Mouse (Mus musculus) hindbrain, postnatal 0 days (tissue): ENCODE measurements around the gene Arsb. TPM values are rescaled to one million over a fixed set of nuclear protein-coding genes. Genes with fewer than 3 reads are reported as not detected.

ENCODE experiments used
- ATAC-seq: fragments of 200-750 bp; cut with Nextera tagmentation; 2 replicates; pipeline ENCODE4 v1.8.0; 2017; ENCODE audit warnings: mild to moderate bottlenecking, moderate TSS enrichment, moderate library complexity
- DNase-seq: peaks from one replicate; pipeline ENCODE4 v3.0.0-alpha.2; 2015; ENCODE audit warnings: low spot score
- H3K27ac ChIP-seq: fragments of 300-500 bp; sonication (generic); 2 replicates; pipeline ENCODE4 v1.5.1; 2014; ENCODE audit warnings: mild to moderate bottlenecking
- H3K27me3 ChIP-seq: fragments of 300-500 bp; sonication (generic); 2 replicates; pipeline ENCODE4 v1.6.1; 2014; ENCODE audit warnings: low read length, mixed read lengths; ENCODE audit not compliant: insufficient read depth
- H3K36me3 ChIP-seq: fragments of 300-500 bp; sonication (generic); 2 replicates; pipeline ENCODE4 v1.6.1; 2014; ENCODE audit warnings: low read length, mixed read lengths; ENCODE audit not compliant: insufficient read depth
- H3K4me1 ChIP-seq: fragments of 300-500 bp; sonication (generic); 2 replicates; pipeline ENCODE4 v1.6.1; 2014; ENCODE audit warnings: antibody characterized with exemption, low read length, mixed read lengths; ENCODE audit not compliant: insufficient read depth
- H3K4me2 ChIP-seq: fragments of 300-500 bp; sonication (generic); 2 replicates; pipeline ENCODE4 v1.6.1; 2014; ENCODE audit warnings: low read depth, mild to moderate bottlenecking, low read length, moderate library complexity, mixed read lengths
- H3K4me3 ChIP-seq: fragments of 300-500 bp; sonication (generic); 2 replicates; pipeline ENCODE4 v1.5.1; 2014; ENCODE audit warnings: low read length
- H3K9ac ChIP-seq: fragments of 300-500 bp; sonication (generic); replicated peaks from 2 replicates; pipeline ENCODE4 v1.6.1; 2014; ENCODE audit warnings: mild to moderate bottlenecking, low read length, moderate library complexity, mixed read lengths
- H3K9me3 ChIP-seq: fragments of 300-500 bp; sonication (generic); 2 replicates; pipeline ENCODE4 v1.6.1; 2016; ENCODE audit warnings: low read length, mixed read lengths
- CTCF ChIP-seq: IDR thresholded peaks from 2 replicates; pipeline ENCODE4 v1.5.1; 2016; ENCODE audit warnings: antibody characterized with exemption, control low read depth, low read depth
- WGBS: fragments of 180-500 bp; shearing (Covaris S2); extraction: QIAGEN DNeasy Blood & Tissue Kit; methylation state at CpG from one replicate; pipeline ENCODE4 v1.1.7; 2014; 5-methylcytosine and 5-hydroxymethylcytosine counted together
- polyA plus RNA-seq: library from polyadenylated mRNA; unstranded; fragments of >200 nt; fragmentation: Nextera tagmentation; extraction: Ambion mirVana; gene quantifications from 2 replicates; pipeline ENCODE4 v1.2.1, GENCODE M21; 2015
- total RNA-seq: library from RNA; depleted of rRNA; stranded (reverse); fragments of >200 nt; gene quantifications from 2 replicates; pipeline ENCODE4 v1.2.3, GENCODE M21; 2014

Arsb gene
- total and polyA plus RNA-seq, 2 experiments from 2014 or later = 11.7 to 19.0 TPM

DNA sequence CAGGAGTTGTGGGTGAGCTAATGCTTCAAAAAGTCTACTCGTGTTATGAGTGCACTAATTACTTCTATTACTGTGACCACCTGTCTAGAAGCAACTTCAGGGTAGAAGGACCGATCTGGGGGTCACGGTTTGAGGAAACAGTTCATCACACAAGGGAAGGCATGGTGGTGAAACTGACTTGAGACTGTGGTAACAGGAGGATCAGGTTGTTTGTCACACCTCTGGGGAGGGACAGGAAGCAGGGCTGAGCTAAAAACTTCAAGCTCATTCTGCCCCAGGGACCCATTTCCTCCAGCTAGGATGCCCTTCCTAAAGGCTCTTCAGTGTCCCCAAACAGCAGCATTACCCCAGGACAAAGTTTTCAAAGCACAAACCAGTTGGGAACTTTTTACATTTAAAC lies 8.6 kb upstream of the Arsb start:
- no peak for TF ChIP-seq CTCF
- no peak overlapping the region for H3K4me3 ChIP-seq
- H3K9me3 ChIP-seq = no peaks in the 10 kb centered on the region
- H3K27me3 ChIP-seq = no peaks in the 10 kb centered on the region
- H3K36me3 ChIP-seq = no peaks in the 10 kb centered on the region
- WGBS = 92% methylated on average over 3 of the region's 3 CpGs
- H3K27ac ChIP-seq = no peak overlapping the region
- no peak overlapping the region for H3K9ac ChIP-seq
- no peak overlapping the region for H3K4me2 ChIP-seq
- DNase-seq (no peak), ATAC-seq (no peak)
- no peaks in the 10 kb centered on the region for H3K4me1 ChIP-seq

GRCm38 (mm10) chr13:93764321-93764973 lies 7.0 kb upstream of the Arsb start:
- no peak overlapping the region for H3K4me3 ChIP-seq
- no peak overlapping the region for H3K27ac ChIP-seq
- ATAC-seq = no peak
- no peaks in the 10 kb centered on the region for H3K27me3 ChIP-seq
- DNase-seq = no peak
- no peak overlapping the region for H3K4me2 ChIP-seq
- H3K9ac ChIP-seq = no peak overlapping the region
- H3K9me3 ChIP-seq = no peaks in the 10 kb centered on the region
- H3K4me1 ChIP-seq = no peaks in the 10 kb centered on the region
- TF ChIP-seq CTCF = no peak
- 90% methylated on average over 13 of the region's 13 CpGs for WGBS
- H3K36me3 ChIP-seq = no peaks in the 10 kb centered on the region

GRCm38 (mm10) chr13:93771031-93771587 lies 321 bp upstream of the Arsb start:
- DNase-seq = peak; percentile 28

GRCm38 (mm10) chr13:93772279-93772636 lies 828 bp downstream of the Arsb start:
- peak overlapping the region; percentile 67 for H3K4me3 ChIP-seq
- DNase-seq (no peak), ATAC-seq (peak; percentile 61; the same call in 1 of the 2 replicates)
- H3K27ac ChIP-seq = peak overlapping the region; percentile 94
- no peaks in the 10 kb centered on the region for H3K9me3 ChIP-seq
- 0 out of 2 replicates have a peak, but pooled peaks cover 3% of the 10 kb centered on the region for H3K4me1 ChIP-seq
- 34% methylated on average over 8 of the region's 8 CpGs for WGBS
- TF ChIP-seq CTCF = no peak
- no peaks in the 10 kb centered on the region for H3K36me3 ChIP-seq
- H3K9ac ChIP-seq = peak overlapping the region; percentile 89
- no peaks in the 10 kb centered on the region for H3K27me3 ChIP-seq
- H3K4me2 ChIP-seq = peak overlapping the region; percentile 97

More at GRCm38 (mm10) chr13:93771031-93771587, 321 bp upstream of the Arsb start:
- Histone ChIP-seq H3K9ac (peak overlapping the region; percentile 89), H3K27ac (peak overlapping the region; percentile 94), H3K27me3 (no peaks in the 10 kb centered on the region), H3K4me1 (0 out of 2 replicates have a peak, but pooled peaks cover 3% of the 10 kb centered on the region), H3K4me2 (peak overlapping the region; percentile 97), H3K4me3 (peak overlapping the region; percentile 67), H3K36me3 (no peaks in the 10 kb centered on the region), H3K9me3 (no peaks in the 10 kb centered on the region)
- no peak for TF ChIP-seq CTCF
- peak; percentile 48 for ATAC-seq
- 32% methylated on average over 9 of the region's 9 CpGs for WGBS

DNA sequence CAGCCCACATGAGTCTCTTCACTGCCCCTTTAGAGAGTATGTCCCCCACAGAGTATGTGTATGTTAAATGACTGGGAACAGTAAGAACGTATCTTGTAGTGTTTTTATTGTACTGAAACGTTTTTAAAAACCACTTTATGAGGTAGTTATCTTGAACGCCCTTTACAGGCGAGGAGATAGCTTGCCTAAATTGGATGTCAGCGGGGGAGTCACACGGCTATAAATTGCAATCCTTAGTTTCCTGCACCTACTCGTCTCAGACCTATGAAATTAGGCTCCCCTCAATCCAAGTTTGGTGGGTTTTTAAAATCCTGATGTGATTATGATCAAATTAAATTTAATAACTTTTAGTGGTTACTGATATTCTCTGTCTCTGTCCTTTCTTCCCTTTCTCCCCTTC lies 1.4 kb downstream of the Arsb start:
- no peaks in the 10 kb centered on the region for H3K27me3 ChIP-seq
- WGBS = 76% methylated on average over 7 of the region's 7 CpGs
- H3K9me3 ChIP-seq = no peaks in the 10 kb centered on the region
- peak overlapping the region; percentile 94; the same call in 1 of the 2 replicates for H3K27ac ChIP-seq
- H3K36me3 ChIP-seq = no peaks in the 10 kb centered on the region
- H3K4me2 ChIP-seq = peak overlapping the region; percentile 97
- H3K9ac ChIP-seq = no peak overlapping the region
- TF ChIP-seq CTCF = no peak
- ATAC-seq (no peak), DNase-seq (no peak)
- 0 out of 2 replicates have a peak, but pooled peaks cover 3% of the 10 kb centered on the region for H3K4me1 ChIP-seq
- H3K4me3 ChIP-seq = peak overlapping the region; percentile 67

- Histone ChIP-seq H3K9ac (no peak overlapping the region), H3K27ac (no peak overlapping the region), H3K4me2 (no peak overlapping the region), H3K4me1 (0 out of 2 replicates have a peak, but pooled peaks cover 3% of the 10 kb centered on the region), H3K27me3 (no peaks in the 10 kb centered on the region), H3K36me3 (no peaks in the 10 kb centered on the region), H3K4me3 (no peak overlapping the region), H3K9me3 (no peaks in the 10 kb centered on the region)
- ATAC-seq (no peak), DNase-seq (no peak)
- WGBS = 62% methylated on average over 7 of the region's 7 CpGs
- TF ChIP-seq CTCF = no peak
Measured at GRCm38 (mm10) chr13:93773704-93774315, 2.4 kb downstream of the Arsb start.
